Comparison of ENCODE assay signal across 8 mouse cellular contexts in genomic region chr2:32095351-32096121, GRCm38 (mm10). TPM values are rescaled to one million over a fixed set of nuclear protein-coding genes. Genes with fewer than 3 reads are reported as not detected.
A peak's percentile ranks its signal among the peaks of the same experiment; 100 is the strongest.
DNase-seq lines count a peak whose midpoint lies in the region; ATAC-seq lines count a peak whose summit lies in the region.

Gene Plpp7 (plus strand): TSS chr2:32095528.

- ATAC-seq in hematopoietic stem cell, adult 5-6 weeks (replicated peaks in 1 of 2; ENCODE audit: insufficient read depth in 1 of 2, low FRiP score in 2 of 2, low TSS enrichment in 1 of 2, low read depth in 1 of 2, poor library complexity in 2 of 2, severe bottlenecking in 2 of 2): peak; percentile 68 to 87
- peak; percentile 95 for ATAC-seq in neural tube, embryonic 14.5 days (ENCODE audit: low read depth)

- no peaks in the 10 kb centered on the region for H3K36me3 ChIP-seq in neural tube, embryonic 14.5 days (ENCODE audit: control insufficient read depth, insufficient read depth, low read length)

- H3K27me3 ChIP-seq in neural tube, embryonic 14.5 days (ENCODE audit: control insufficient read depth, insufficient read depth, low read length): no peaks in the 10 kb centered on the region

- H3K4me1 ChIP-seq in neural tube, embryonic 14.5 days (ENCODE audit: control insufficient read depth, insufficient read depth, low read length): peaks cover 10% of the 10 kb centered on the region

- H3K4me2 ChIP-seq in neural tube, embryonic 14.5 days (ENCODE audit: low read depth, low read length): peak within 1 kb of the TSS; percentile 88

- 24% methylated on average over 22 of the region's 22 CpGs for WGBS in neural tube, embryonic 14.5 days

- peak within 1 kb of the TSS; percentile 71 for H3K9ac ChIP-seq in neural tube, embryonic 14.5 days (replicated peaks; ENCODE audit: low read depth, low read length)

- no peaks in the 10 kb centered on the region for H3K9me3 ChIP-seq in neural tube, embryonic 14.5 days (ENCODE audit: control insufficient read depth, low read length)

- H3K4me3 ChIP-seq in neural tube, embryonic 14.5 days (ENCODE audit: low read depth, low read length): peak within 1 kb of the TSS; percentile 48

- peak; percentile 81 for DNase-seq in Muller cell, postnatal 12 days (ENCODE audit: inconsistent ontology term)
- DNase-seq in cerebellum, adult 9-11 months: peak; percentile 88
- peak; percentile 78 to 83 for DNase-seq in frontal cortex, postnatal 10 days (ENCODE audit: low spot score in 2 of 2)
- peak; percentile 70 for DNase-seq in layer of hippocampus, adult 9-10 months (ENCODE audit: low spot score)
- DNase-seq in lung, adult 18-20 months: peak; percentile 32 to 51
- DNase-seq in yolk sac, embryonic 10.5 days (ENCODE audit: low spot score): peak; percentile 46

- H3K27ac ChIP-seq in neural tube, embryonic 14.5 days (ENCODE audit: low read depth, low read length): peak within 1 kb of the TSS; percentile 80

RNA-seq across cellular contexts. Expression of gene Plpp7, which starts in this region (rescaled TPM):
- total RNA-seq in hematopoietic stem cell, adult 5-6 weeks (2017): 1.1 and 2.2 TPM in 2 replicates
- 23.8 and 25.2 TPM in 2 replicates for polyA plus RNA-seq in neural tube, embryonic 14.5 days (2014; fragmentation: Nextera tagmentation; extraction: Ambion mirVana)

Comparison
In these comparisons a context has a peak if more than half of its experiments do, and no peak if none do; other contexts are left out.
1. Peak in every context shown above with its lines: DNase-seq, ATAC-seq, H3K4me3 ChIP-seq and H3K27ac ChIP-seq.